In the genomic region with DNA sequence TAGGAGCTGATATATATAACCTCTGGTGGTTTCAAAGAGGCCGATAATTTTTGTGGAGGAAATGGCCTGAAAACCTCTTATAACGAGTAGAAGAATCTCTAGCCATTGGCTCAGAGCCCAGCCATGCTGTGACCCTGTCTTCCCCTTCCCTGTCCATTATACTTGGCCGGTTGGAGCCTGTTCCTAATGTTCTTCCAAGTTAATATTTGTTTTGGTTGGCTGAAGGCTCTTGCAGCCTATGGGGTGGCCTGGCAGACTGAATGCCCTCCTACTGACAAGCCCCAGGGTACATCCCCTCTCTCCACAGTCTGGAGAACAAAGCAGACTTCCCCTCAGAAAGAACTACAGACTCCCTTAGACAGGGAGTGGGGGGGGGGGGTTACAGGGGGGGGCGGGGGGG, we compare ENCODE assay signal across 8 mouse cellular contexts.
DNase-seq lines count a peak whose midpoint lies in the region; ATAC-seq and TF ChIP-seq lines count a peak whose summit lies in the region.

No protein-coding gene starts in this region.

- no peak for TF ChIP-seq CTCF in intestine, postnatal 0 days (IDR thresholded peaks at IDR 0.05; ENCODE audit: low read depth)
- no peak for TF ChIP-seq CTCF in heart, postnatal 0 days (IDR thresholded peaks at IDR 0.05; ENCODE audit: low read depth)

- H3K4me2 ChIP-seq in intestine, embryonic 14.5 days (ENCODE audit: low read length): no peak overlapping the region
- no peak overlapping the region for H3K4me2 ChIP-seq in intestine, postnatal 0 days (replicated peaks; ENCODE audit: low read depth)
- no peak overlapping the region for H3K4me2 ChIP-seq in heart, postnatal 0 days (ENCODE audit: low read depth, low read length)
- H3K4me2 ChIP-seq in neural tube, embryonic 15.5 days: no peak overlapping the region

- no peak for DNase-seq in intestine, embryonic 14.5 days (ENCODE audit: low spot score)
- peak; percentile 78 for DNase-seq in cerebellum, adult 9-11 months
- peak; percentile 80 for DNase-seq in heart, postnatal 0 days (ENCODE audit: low spot score)
- peak; percentile 87 to 90 for DNase-seq in kidney, postnatal 4 days
- DNase-seq in spleen, adult 18-20 months: no peak

- no peaks in the 10 kb centered on the region for H3K4me1 ChIP-seq in intestine, embryonic 14.5 days (replicated peaks; ENCODE audit: control insufficient read depth, insufficient read depth, low read length)
- H3K4me1 ChIP-seq in intestine, postnatal 0 days (replicated peaks; ENCODE audit: control insufficient read depth, insufficient read depth, low read length): no peaks in the 10 kb centered on the region
- 0 out of 2 replicates have a peak, but pooled peaks cover 3% of the 10 kb centered on the region for H3K4me1 ChIP-seq in heart, postnatal 0 days (ENCODE audit: control insufficient read depth, insufficient read depth)
- peaks cover 15% of the 10 kb centered on the region; the same call in 1 of the 2 replicates for H3K4me1 ChIP-seq in neural tube, embryonic 15.5 days

- peak; percentile 57; the same call in 1 of the 2 replicates for ATAC-seq in intestine, embryonic 14.5 days (replicated peaks; ENCODE audit: low FRiP score, low TSS enrichment, low read depth)
- no peak for ATAC-seq in intestine, postnatal 0 days
- ATAC-seq in heart, postnatal 0 days (ENCODE audit: insufficient read depth, low read depth): peak; percentile 87
- peak; percentile 77 for ATAC-seq in neural tube, embryonic 15.5 days (ENCODE audit: low FRiP score)
- no peak for ATAC-seq in erythroid progenitor cell, adult 5-6 weeks (replicated peaks; ENCODE audit: low FRiP score, poor library complexity, severe bottlenecking)

- H3K9ac ChIP-seq in intestine, embryonic 14.5 days (ENCODE audit: low read length): no peak overlapping the region
- no peak overlapping the region for H3K9ac ChIP-seq in intestine, postnatal 0 days (ENCODE audit: low read depth, low read length)
- no peak overlapping the region for H3K9ac ChIP-seq in heart, postnatal 0 days (replicated peaks; ENCODE audit: low read depth, low read length)
- H3K9ac ChIP-seq in neural tube, embryonic 15.5 days (replicated peaks): no peak overlapping the region

- H3K36me3 ChIP-seq in intestine, embryonic 14.5 days (ENCODE audit: control insufficient read depth, insufficient read depth, low read length): no peaks in the 10 kb centered on the region
- H3K36me3 ChIP-seq in intestine, postnatal 0 days (ENCODE audit: control insufficient read depth, insufficient read depth): no peaks in the 10 kb centered on the region
- H3K36me3 ChIP-seq in heart, postnatal 0 days (replicated peaks; ENCODE audit: control insufficient read depth, insufficient read depth, low read length): no peaks in the 10 kb centered on the region
- H3K36me3 ChIP-seq in neural tube, embryonic 15.5 days: no peaks in the 10 kb centered on the region; the same call in 1 of the 2 replicates

- WGBS in intestine, embryonic 14.5 days: 26% methylated on average over 4 of the region's 4 CpGs
- 40% methylated on average over 4 of the region's 4 CpGs for WGBS in intestine, postnatal 0 days
- WGBS in heart, postnatal 0 days: 22% methylated on average over 4 of the region's 4 CpGs
- WGBS in neural tube, embryonic 15.5 days: 27% methylated on average over 4 of the region's 4 CpGs

- no peak overlapping the region for H3K27ac ChIP-seq in intestine, embryonic 14.5 days (ENCODE audit: low read depth)
- no peak overlapping the region for H3K27ac ChIP-seq in intestine, postnatal 0 days (ENCODE audit: low read depth, low read length)
- H3K27ac ChIP-seq in heart, postnatal 0 days (ENCODE audit: low read depth): no peak overlapping the region
- no peak overlapping the region for H3K27ac ChIP-seq in neural tube, embryonic 15.5 days (replicated peaks)

- no peak for TF ChIP-seq EP300 in heart, postnatal 0 days (IDR thresholded peaks at IDR 0.05; ENCODE audit: low read depth)

- no peaks in the 10 kb centered on the region for H3K27me3 ChIP-seq in intestine, embryonic 14.5 days (replicated peaks; ENCODE audit: control insufficient read depth, insufficient read depth, low read length)
- no peaks in the 10 kb centered on the region for H3K27me3 ChIP-seq in intestine, postnatal 0 days (replicated peaks; ENCODE audit: control insufficient read depth, insufficient read depth, low read length)
- H3K27me3 ChIP-seq in heart, postnatal 0 days (ENCODE audit: control insufficient read depth, insufficient read depth, low read length): no peaks in the 10 kb centered on the region
- H3K27me3 ChIP-seq in neural tube, embryonic 15.5 days (replicated peaks): no peaks in the 10 kb centered on the region

- H3K9me3 ChIP-seq in intestine, embryonic 14.5 days (ENCODE audit: control insufficient read depth, low read length): no peaks in the 10 kb centered on the region
- H3K9me3 ChIP-seq in intestine, postnatal 0 days (ENCODE audit: control insufficient read depth): no peaks in the 10 kb centered on the region
- no peaks in the 10 kb centered on the region for H3K9me3 ChIP-seq in heart, postnatal 0 days (replicated peaks; ENCODE audit: control insufficient read depth, low read length)
- no peaks in the 10 kb centered on the region for H3K9me3 ChIP-seq in neural tube, embryonic 15.5 days (replicated peaks)

- H3K4me3 ChIP-seq in intestine, embryonic 14.5 days (ENCODE audit: low read depth, low read length): no peak overlapping the region
- H3K4me3 ChIP-seq in intestine, postnatal 0 days (ENCODE audit: low read depth, low read length): no peak overlapping the region
- H3K4me3 ChIP-seq in heart, postnatal 0 days (ENCODE audit: low read depth, low read length): no peak overlapping the region
- no peak overlapping the region for H3K4me3 ChIP-seq in neural tube, embryonic 15.5 days (replicated peaks)

Comparison
In these comparisons a context has a peak if more than half of its experiments do, and no peak if none do; other contexts are left out.
1. ATAC-seq: peak in intestine, embryonic 14.5 days (single experiment), heart, postnatal 0 days (single experiment) and neural tube, embryonic 15.5 days (single experiment); none in intestine, postnatal 0 days (single experiment) and erythroid progenitor cell, adult 5-6 weeks (single experiment).
2. DNase-seq: peak in cerebellum, adult 9-11 months (single experiment), heart, postnatal 0 days (single experiment) and kidney, postnatal 4 days (2 of 2); none in intestine, embryonic 14.5 days (single experiment) and spleen, adult 18-20 months (0 of 2).